Mouse (Mus musculus) cerebellum, postnatal 4 days (tissue): ENCODE measurements around the gene Eif4enif1.

Source experiments
- DNase-seq, 2 experiments: peaks; one replicate each; pipeline ENCODE4 v3.0.0; 2022; ENCODE audit warnings: low spot score in 2 of 2, mixed read lengths in 1 of 2

Eif4enif1 gene

DNA sequence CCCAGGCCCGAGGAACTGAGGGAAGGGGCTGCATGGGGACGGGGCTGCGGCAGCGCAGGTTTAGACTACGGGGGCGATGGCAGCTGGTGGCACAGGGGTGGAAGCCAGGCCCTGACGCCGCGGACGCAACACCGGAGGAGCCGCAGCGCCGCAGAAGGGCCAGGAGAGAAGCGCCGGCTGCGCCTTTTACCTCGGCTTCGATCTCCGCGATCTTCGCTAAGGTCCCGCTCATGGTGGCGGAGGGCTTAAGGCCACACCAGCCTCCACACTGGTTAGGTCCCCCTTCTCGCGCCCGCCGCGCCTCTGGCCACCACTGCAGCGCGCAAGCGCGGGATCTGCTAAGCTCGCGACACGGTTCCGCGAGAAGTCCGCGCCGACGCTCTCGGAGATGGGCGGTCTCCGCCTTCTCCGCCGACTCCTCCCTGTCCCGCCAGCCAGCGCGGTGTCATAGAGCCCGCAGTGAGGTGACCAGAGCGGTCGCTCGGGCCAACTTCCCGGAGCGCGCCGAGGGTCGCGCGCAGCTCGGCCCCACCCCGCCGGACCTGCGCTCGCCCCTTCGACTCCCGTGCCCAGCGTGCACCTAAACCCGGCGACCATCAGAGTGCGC is 64.0 kb downstream of the Eif4enif1 start, which contains the start of gene Drg1:
TSS of gene Drg1 (minus strand) at position 337 of the 607 bp plus-strand sequence.
- peak; percentile 94 to 95 for DNase-seq

DNA sequence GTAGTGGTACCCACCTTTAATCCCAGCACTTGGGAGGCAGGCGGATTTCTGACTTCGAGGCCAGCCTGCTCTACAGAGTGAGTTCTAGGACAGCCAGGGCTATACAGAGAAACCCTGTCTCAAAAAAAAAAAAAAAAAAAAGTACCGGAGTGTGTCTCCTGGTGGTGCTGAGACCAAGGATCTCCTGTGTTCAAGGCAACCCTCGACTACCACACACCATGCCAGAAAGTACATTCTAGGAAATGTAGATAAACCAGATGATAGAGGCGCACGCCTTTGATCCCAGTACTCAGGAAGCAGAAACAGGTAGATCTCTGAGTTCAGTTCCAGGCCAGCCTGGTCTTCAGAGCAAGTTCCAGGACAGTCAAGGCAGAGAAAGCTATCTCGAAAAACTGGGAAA is 64.9 kb downstream of the Eif4enif1 start:
- DNase-seq: no peak

- DNase-seq: no peak
These were observed 67.0 kb downstream of the Eif4enif1 start for GRCm38 (mm10) chr11:3269241-3269640.

GRCm38 (mm10) chr11:3278351-3278750 is 76.2 kb downstream of the Eif4enif1 start:
- DNase-seq: no peak

- no peak for DNase-seq
These were observed 77.5 kb downstream of the Eif4enif1 start for GRCm38 (mm10) chr11:3279729-3280128.

GRCm38 (mm10) chr11:3282887-3283286 is 80.7 kb downstream of the Eif4enif1 start:
- DNase-seq: no peak

DNA sequence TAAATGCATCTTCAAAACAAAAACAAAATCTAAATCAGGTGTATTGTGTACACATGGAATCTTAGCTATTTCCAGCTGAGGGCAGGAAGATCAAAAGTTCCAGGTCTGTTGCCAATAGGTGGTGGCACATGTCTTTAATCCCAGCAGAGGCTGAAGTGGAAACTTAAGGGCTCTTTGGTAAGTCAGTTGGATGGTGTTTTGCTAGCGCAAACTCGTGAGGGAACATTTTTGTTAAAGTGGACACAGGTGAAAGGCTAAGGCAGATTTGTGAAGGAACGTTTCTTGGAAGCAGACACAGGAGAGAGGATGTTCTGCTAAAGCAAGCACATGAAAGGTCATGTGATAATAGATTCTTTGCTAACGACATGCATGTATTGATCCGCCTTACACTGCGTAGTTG is 81.5 kb downstream of the Eif4enif1 start:
- DNase-seq: no peak

DNA sequence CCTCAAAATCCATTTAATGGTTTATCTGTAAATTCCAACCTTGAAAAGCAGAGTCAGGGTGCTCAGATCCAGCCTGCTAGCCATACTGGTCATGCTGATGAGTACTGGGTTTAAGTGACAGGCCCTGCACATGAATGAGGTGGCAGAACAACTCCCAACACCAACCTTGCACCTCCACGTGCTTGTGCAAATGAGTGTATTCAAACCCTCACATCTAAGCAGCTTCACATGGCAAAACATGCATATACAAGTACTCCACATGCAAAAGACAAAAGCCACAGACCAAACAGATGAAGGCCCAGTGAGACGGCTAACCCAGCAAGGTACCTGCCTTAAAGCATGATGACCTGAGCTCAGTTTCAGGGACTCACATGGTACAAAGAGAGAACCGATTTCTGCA is 83.7 kb downstream of the Eif4enif1 start:
- no peak for DNase-seq

DNA sequence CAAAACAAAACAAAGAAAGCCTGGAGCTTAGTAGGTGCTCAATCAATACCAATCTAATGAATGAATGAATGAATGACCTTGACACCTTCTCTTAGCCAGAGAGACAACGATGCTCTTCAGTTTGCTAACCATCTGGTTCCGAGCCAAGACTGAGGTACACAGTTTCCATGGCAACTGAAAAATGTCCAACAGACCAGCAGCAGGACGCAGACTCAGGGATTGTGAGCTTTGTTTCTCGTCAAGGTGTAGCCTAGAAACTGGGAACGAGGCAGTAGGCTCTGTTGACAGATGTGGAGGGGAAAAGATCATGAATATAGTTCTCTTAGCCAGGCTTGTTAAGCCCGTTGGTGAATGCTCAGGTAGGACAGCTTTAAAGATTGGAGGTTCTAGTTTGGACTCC is 84.9 kb downstream of the Eif4enif1 start:
- no peak for DNase-seq

DNA sequence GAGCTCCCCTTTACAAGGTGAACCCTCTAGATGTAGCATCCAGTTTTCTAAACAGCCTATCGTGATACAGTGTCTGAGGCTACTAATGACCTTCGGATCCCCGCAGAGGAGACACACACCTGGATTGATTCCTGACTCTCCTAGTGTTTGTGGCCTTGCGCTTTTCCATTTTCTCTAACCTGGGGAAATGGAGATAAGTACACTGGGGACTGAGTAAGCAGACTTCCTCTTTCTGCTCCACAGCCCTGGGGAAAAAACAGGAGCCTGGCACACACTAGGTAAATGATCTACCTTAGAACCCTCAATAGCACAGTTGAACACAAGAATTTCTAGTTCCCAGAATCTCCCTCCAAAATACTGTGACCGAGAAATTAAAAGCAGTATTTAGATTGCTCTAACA is 85.7 kb downstream of the Eif4enif1 start:
- no peak for DNase-seq

- DNase-seq: peak in 1 of 2 experiments; percentile 68
These were observed 86.5 kb downstream of the Eif4enif1 start, which contains the start of gene Patz1 for GRCm38 (mm10) chr11:3288521-3289301. TSS of gene Patz1 (plus strand) at chr11:3288874.

GRCm38 (mm10) chr11:3289302-3289802 is 87.2 kb downstream of the Eif4enif1 start:
- DNase-seq: peak; percentile 80 to 85

GRCm38 (mm10) chr11:3289803-3290639 is 87.8 kb downstream of the Eif4enif1 start:
- peak; percentile 67 to 86 for DNase-seq

DNA sequence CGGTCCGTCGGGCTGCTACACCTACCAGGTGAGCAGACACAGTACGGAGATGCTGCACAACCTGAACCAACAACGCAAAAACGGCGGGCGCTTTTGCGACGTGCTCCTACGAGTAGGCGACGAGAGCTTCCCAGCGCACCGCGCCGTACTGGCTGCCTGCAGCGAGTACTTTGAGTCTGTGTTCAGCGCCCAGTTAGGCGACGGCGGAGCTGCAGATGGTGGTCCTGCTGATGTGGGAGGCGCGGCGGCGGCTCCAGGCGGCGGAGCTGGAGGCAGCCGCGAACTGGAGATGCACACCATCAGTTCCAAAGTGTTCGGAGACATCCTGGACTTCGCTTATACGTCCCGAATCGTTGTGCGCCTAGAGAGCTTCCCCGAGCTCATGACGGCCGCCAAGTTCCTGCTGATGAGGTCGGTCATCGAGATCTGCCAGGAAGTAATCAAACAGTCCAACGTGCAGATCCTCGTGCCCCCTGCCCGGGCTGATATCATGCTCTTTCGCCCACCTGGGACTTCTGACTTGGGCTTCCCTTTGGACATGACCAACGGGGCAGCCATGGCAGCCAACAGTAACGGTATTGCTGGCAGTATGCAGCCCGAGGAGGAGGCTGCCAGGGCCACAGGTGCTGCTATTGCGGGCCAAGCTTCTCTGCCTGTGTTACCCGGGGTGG is 88.6 kb downstream of the Eif4enif1 start:
- peak in 1 of 2 experiments; percentile 49 for DNase-seq

DNA sequence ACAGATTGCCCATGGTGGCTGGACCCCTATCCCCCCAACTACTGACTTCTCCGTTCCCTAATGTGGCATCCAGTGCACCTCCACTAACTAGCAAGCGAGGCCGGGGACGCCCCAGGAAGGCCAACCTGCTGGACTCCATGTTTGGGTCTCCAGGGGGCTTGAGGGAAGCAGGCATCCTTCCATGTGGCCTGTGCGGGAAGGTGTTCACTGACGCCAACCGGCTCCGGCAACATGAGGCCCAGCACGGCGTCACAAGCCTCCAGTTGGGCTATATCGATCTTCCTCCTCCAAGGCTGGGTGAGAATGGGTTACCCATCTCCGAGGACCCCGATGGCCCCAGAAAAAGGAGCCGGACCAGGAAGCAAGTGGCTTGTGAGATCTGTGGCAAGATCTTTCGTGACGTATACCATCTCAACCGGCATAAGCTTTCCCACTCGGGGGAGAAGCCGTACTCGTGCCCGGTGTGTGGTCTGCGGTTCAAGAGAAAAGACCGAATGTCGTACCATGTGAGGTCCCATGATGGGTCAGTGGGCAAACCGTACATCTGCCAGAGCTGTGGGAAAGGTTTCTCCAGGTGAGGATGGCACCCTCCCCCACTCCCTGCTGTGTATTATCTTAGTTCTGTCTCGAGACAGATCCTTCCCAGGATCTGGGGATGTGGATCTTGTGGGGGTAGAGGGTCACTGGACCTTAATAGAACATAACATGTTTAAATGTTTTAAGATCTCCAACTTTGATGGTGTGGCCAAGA is 89.3 kb downstream of the Eif4enif1 start:
- DNase-seq: no peak

DNA sequence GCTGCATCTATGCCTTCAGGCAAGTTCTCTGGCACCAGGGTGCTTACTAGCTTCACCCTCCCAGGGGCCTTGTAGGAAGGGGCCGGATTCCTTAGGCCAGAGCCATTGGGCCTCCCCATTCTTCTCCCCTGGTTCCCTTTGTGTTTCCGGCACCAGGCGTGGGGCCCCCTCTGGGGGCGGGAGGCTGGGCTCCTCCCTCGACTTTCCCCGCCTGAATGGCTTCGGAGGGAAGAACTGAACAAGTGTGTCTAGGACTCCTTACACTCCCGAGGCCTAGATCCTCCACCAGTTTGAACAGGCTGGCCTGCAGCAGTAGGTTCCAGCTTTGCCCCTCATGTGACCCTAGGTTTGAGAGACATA is 89.8 kb downstream of the Eif4enif1 start:
- DNase-seq: peak in 1 of 2 experiments; percentile 33

- peak in 1 of 2 experiments; percentile 36 for DNase-seq
These were observed 90.6 kb downstream of the Eif4enif1 start for GRCm38 (mm10) chr11:3292711-3293249.

DNA sequence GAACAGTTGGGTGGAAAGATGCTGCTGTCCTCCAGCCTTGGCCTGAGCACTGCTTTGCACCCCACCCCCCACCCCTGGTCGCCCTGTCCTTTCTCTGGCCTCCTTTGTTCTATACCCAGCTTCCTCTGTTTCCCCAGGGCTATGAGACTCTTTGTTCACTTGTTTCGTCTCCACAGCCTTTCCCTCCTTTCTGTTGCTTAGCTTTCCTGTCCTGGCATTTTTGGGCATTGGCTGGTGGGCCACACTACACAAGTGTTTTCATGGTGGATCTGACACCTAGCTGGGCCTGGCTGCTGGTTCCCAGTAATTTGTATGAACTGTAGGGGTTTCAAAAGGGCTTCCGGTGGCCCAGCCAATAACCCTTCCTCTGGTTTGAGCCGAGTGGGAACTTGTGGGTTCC is 91.2 kb downstream of the Eif4enif1 start:
- no peak for DNase-seq
